Mouse (Mus musculus) small intestine, adult 2 months (tissue): ENCODE results near the gene Rif1. TPM values are rescaled to one million over a fixed set of nuclear protein-coding genes. Genes with fewer than 3 reads are reported as not detected.

ENCODE experiments used
- H3K27ac ChIP-seq: fragments of 200-500 bp; 2 replicates; pipeline ENCODE4 v1.5.1; 2012; ENCODE audit warnings: low read depth, low read length, control low read depth, inconsistent platforms; ENCODE audit not compliant: insufficient read depth
- H3K27me3 ChIP-seq: fragments of 200-500 bp; 2 replicates; pipeline ENCODE4 v1.6.1; 2012; ENCODE audit warnings: mild to moderate bottlenecking, moderate library complexity, low read length, inconsistent platforms; ENCODE audit not compliant: control insufficient read depth, insufficient read depth
- H3K36me3 ChIP-seq: fragments of 200-500 bp; 2 replicates; pipeline ENCODE4 v1.6.1; 2012; ENCODE audit warnings: mild to moderate bottlenecking, low read length, control low read depth, inconsistent platforms; ENCODE audit not compliant: control insufficient read depth, insufficient read depth
- H3K4me1 ChIP-seq: fragments of 200-500 bp; 2 replicates; pipeline ENCODE4 v1.6.1; 2012; ENCODE audit warnings: low read length, inconsistent platforms, mixed read lengths; ENCODE audit not compliant: control insufficient read depth, insufficient read depth, insufficient read length
- H3K4me3 ChIP-seq: fragments of 200-500 bp; 2 replicates; pipeline ENCODE4 v1.5.1; 2012; ENCODE audit warnings: low read depth, mild to moderate bottlenecking, control low read depth, inconsistent platforms, low read length, moderate library complexity
- CTCF ChIP-seq: fragments of 200-500 bp; IDR thresholded peaks from 2 replicates; pipeline ENCODE4 v1.5.1; 2012; ENCODE audit warnings: low read depth, mild to moderate bottlenecking, control low read depth, inconsistent platforms, low read length, moderate library complexity, mixed read lengths; ENCODE audit not compliant: insufficient replicate concordance, insufficient read length; ENCODE audit errors: extremely low read depth
- POLR2A ChIP-seq: fragments of 200-500 bp; IDR thresholded peaks from 2 replicates; pipeline ENCODE4 v1.6.1; 2012; ENCODE audit warnings: low read depth, mild to moderate bottlenecking, control low read depth, inconsistent platforms, low read length, moderate library complexity
- WGBS: fragments of 180-500 bp; shearing (Covaris S2); methylation state at CpG from one replicate; pipeline ENCODE4 v1.1.7; 2018; 5-methylcytosine and 5-hydroxymethylcytosine counted together
- polyA plus RNA-seq: library from polyadenylated mRNA; depleted of rRNA; stranded (reverse); fragments of >200 nt; gene quantifications from 2 replicates; pipeline ENCODE4 v1.2.3, GENCODE M21; 2012

Rif1 gene
- polyA plus RNA-seq, 1 experiment: 0.18 TPM

DNA sequence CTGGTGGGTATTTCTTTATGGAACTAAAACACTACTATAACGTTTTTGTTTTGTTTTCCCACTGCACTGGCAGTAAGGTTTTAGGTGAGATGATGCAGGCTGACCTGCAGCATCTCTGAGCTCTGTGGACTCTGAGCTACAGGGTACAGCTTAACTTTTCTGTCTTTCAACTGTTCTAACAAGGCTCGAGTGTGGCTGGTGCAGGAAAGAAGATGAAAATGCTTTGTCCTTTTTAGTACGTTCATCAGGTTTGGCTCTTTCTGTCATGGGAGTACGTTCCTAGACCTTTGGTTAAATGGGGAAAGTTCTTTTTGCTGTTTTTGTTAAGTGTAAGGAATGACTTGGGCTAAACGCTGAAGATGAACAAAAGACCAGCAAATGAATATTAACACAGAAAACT is 34.1 kb upstream of the Rif1 start:
- no peak overlapping the region for H3K27ac ChIP-seq
- no peak for TF ChIP-seq CTCF
- no peak for TF ChIP-seq POLR2A
- H3K4me3 ChIP-seq: no peak overlapping the region
- H3K27me3 ChIP-seq: peaks cover 13% of the 10 kb centered on the region
- no peaks in the 10 kb centered on the region for H3K36me3 ChIP-seq
- H3K4me1 ChIP-seq: no peaks in the 10 kb centered on the region
- WGBS: 59% methylated on average over 5 of the region's 5 CpGs

GRCm38 (mm10) chr2:52039083-52039801 is 33.4 kb upstream of the Rif1 start:
- no peak overlapping the region for H3K4me3 ChIP-seq
- no peaks in the 10 kb centered on the region for H3K36me3 ChIP-seq
- H3K27ac ChIP-seq: no peak overlapping the region
- H3K27me3 ChIP-seq: peaks cover 13% of the 10 kb centered on the region
- H3K4me1 ChIP-seq: no peaks in the 10 kb centered on the region
- TF ChIP-seq CTCF (no peak), POLR2A (no peak)
- WGBS: 80% methylated on average over 8 of the region's 8 CpGs

- H3K27ac ChIP-seq: no peak overlapping the region
- no peaks in the 10 kb centered on the region for H3K4me1 ChIP-seq
- no peaks in the 10 kb centered on the region for H3K36me3 ChIP-seq
- TF ChIP-seq POLR2A (no peak), CTCF (no peak)
- 80% methylated on average over 3 of the region's 3 CpGs for WGBS
- peaks cover 11% of the 10 kb centered on the region for H3K27me3 ChIP-seq
- H3K4me3 ChIP-seq: no peak overlapping the region
Measured at GRCm38 (mm10) chr2:52042132-52042531, 30.5 kb upstream of the Rif1 start.

DNA sequence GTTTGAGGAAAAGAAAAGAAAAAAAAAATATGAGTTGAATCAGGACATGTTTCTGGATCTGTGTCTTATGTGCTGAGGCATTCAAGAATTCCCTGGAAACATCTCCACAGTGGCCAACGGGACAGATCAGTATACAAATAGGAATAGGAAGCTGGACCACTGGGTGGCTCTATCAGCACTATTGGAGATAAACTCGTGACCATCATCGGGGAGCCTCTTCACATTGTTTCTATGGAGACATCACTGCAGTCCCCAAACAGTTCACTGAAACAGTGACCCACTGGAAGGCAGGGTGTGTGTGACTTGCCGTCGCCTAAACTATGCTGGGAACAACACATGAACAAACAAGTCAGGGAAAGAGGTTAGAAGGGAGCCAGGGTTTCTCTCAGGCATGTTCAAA is 29.9 kb upstream of the Rif1 start:
- Histone ChIP-seq H3K27me3 (peaks cover 7% of the 10 kb centered on the region), H3K4me1 (no peaks in the 10 kb centered on the region), H3K36me3 (no peaks in the 10 kb centered on the region), H3K4me3 (no peak overlapping the region), H3K27ac (no peak overlapping the region)
- TF ChIP-seq POLR2A: no peak
- TF ChIP-seq CTCF: no peak
- WGBS: 55% methylated on average over 5 of the region's 5 CpGs

- WGBS: 85% methylated on average over 11 of the region's 11 CpGs
- no peaks in the 10 kb centered on the region for H3K4me1 ChIP-seq
- H3K4me3 ChIP-seq: no peak overlapping the region
- peaks cover 2% of the 10 kb centered on the region for H3K27me3 ChIP-seq
- H3K27ac ChIP-seq: no peak overlapping the region
- no peaks in the 10 kb centered on the region for H3K36me3 ChIP-seq
- TF ChIP-seq CTCF: no peak
- TF ChIP-seq POLR2A: no peak
Measured at GRCm38 (mm10) chr2:52043485-52043884, 29.1 kb upstream of the Rif1 start.

DNA sequence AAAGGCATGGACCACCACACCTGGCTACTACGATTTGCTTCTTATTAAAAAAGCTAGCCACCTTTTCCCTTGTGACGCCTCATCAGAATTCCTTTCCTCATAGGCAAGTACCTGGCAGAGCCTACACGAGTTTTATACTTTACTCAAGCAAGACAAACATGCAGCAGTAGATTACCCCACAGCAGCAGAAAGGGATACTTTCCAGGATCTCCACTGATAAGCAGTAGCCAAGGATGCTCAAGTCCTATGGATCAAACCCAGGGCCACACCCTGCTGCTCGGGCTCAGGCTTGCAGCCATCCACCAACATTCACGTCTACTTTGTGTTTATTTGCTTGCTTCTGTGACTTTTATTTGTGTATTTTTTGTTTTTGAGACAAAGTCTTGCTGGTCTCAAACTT is 26.6 kb upstream of the Rif1 start:
- H3K27ac ChIP-seq: no peak overlapping the region
- no peaks in the 10 kb centered on the region for H3K4me1 ChIP-seq
- TF ChIP-seq CTCF (no peak), POLR2A (no peak)
- H3K27me3 ChIP-seq: no peaks in the 10 kb centered on the region
- H3K4me3 ChIP-seq: no peak overlapping the region
- 50% methylated on average over 5 of the region's 5 CpGs for WGBS
- no peaks in the 10 kb centered on the region for H3K36me3 ChIP-seq

- 51% methylated on average over 11 of the region's 11 CpGs for WGBS
- Histone ChIP-seq H3K27me3 (no peaks in the 10 kb centered on the region), H3K36me3 (no peaks in the 10 kb centered on the region), H3K27ac (no peak overlapping the region), H3K4me3 (no peak overlapping the region), H3K4me1 (no peaks in the 10 kb centered on the region)
- no peak for TF ChIP-seq POLR2A
- no peak for TF ChIP-seq CTCF
Measured at GRCm38 (mm10) chr2:52050823-52051222, 21.8 kb upstream of the Rif1 start.

- whole genome bisulfite sequencing: 90% methylated on average over 4 of the region's 4 CpGs
Measured at GRCm38 (mm10) chr2:52052335-52052734, 20.3 kb upstream of the Rif1 start.

More at GRCm38 (mm10) chr2:52052335-52052734, 20.3 kb upstream of the Rif1 start:
- no peak overlapping the region for H3K27ac ChIP-seq
- H3K36me3 ChIP-seq: no peaks in the 10 kb centered on the region
- no peaks in the 10 kb centered on the region for H3K27me3 ChIP-seq
- no peaks in the 10 kb centered on the region for H3K4me1 ChIP-seq
- TF ChIP-seq POLR2A (no peak), CTCF (no peak)
- no peak overlapping the region for H3K4me3 ChIP-seq
